Mouse (Mus musculus) Muller cell, postnatal 12 days (primary cell): Measurements from ENCODE around the gene Slc41a1.
"Not testable (repeated sequence)": the region's sequence is repeated elsewhere in the genome, so short reads cannot be mapped to it uniquely, and the experiment has no call there.

Source experiments
- DNase-seq: peaks from one replicate; pipeline ENCODE4 v3.0.0-alpha.2; 2015; ENCODE audit errors: inconsistent ontology term

Slc41a1 gene

GRCm38 (mm10) chr1:131827207-131827786 lies at the start of gene Slc41a1:
TSS of gene Slc41a1 (plus strand) at chr1:131827493.
- no peak for DNase-seq

- no peak for DNase-seq
These were observed 32.7 kb upstream of the Slc41a1 start for GRCm38 (mm10) chr1:131794591-131794990.

GRCm38 (mm10) chr1:131795171-131795570 lies 32.1 kb upstream of the Slc41a1 start:
- DNase-seq: no peak

- peak; percentile 16 for DNase-seq
These were observed 29.9 kb upstream of the Slc41a1 start, which contains the start of gene Pm20d1 for GRCm38 (mm10) chr1:131797202-131797909. TSS of gene Pm20d1 (plus strand) at chr1:131797381.

GRCm38 (mm10) chr1:131800001-131800400 lies 27.3 kb upstream of the Slc41a1 start:
- DNase-seq: no peak

GRCm38 (mm10) chr1:131801071-131801470 lies 26.2 kb upstream of the Slc41a1 start:
- no peak for DNase-seq

GRCm38 (mm10) chr1:131802652-131803051 lies 24.6 kb upstream of the Slc41a1 start:
- DNase-seq: peak; percentile 27

GRCm38 (mm10) chr1:131804166-131804565 lies 23.1 kb upstream of the Slc41a1 start:
- DNase-seq: no peak

GRCm38 (mm10) chr1:131808986-131809385 lies 18.3 kb upstream of the Slc41a1 start:
- DNase-seq: no peak

- DNase-seq: no peak
These were observed 17.6 kb upstream of the Slc41a1 start for GRCm38 (mm10) chr1:131809651-131810050.

- no peak for DNase-seq
These were observed 15.9 kb upstream of the Slc41a1 start for GRCm38 (mm10) chr1:131811393-131811792.

GRCm38 (mm10) chr1:131812006-131812405 lies 15.3 kb upstream of the Slc41a1 start:
- no peak for DNase-seq

- no peak for DNase-seq
These were observed 14.5 kb upstream of the Slc41a1 start for GRCm38 (mm10) chr1:131812631-131813295.

- no peak for DNase-seq
These were observed 13.6 kb upstream of the Slc41a1 start for GRCm38 (mm10) chr1:131813731-131814130.

- DNase-seq: no peak
These were observed 13.1 kb upstream of the Slc41a1 start for GRCm38 (mm10) chr1:131814191-131814590.

- DNase-seq: no peak
These were observed 10.4 kb upstream of the Slc41a1 start for GRCm38 (mm10) chr1:131816886-131817285.

GRCm38 (mm10) chr1:131820353-131820752 lies 6.9 kb upstream of the Slc41a1 start:
- not testable (repeated sequence) for DNase-seq

- no peak for DNase-seq
These were observed 6.4 kb upstream of the Slc41a1 start for GRCm38 (mm10) chr1:131820887-131821328.

- no peak for DNase-seq
These were observed 5.0 kb upstream of the Slc41a1 start for GRCm38 (mm10) chr1:131822292-131822691.

- no peak for DNase-seq
These were observed 4.3 kb upstream of the Slc41a1 start for GRCm38 (mm10) chr1:131822856-131823492.

GRCm38 (mm10) chr1:131823563-131823962 lies 3.7 kb upstream of the Slc41a1 start:
- DNase-seq: no peak

- DNase-seq: no peak
These were observed 2.6 kb upstream of the Slc41a1 start for GRCm38 (mm10) chr1:131824528-131825181.
